Mouse (Mus musculus): Measurements from ENCODE around the gene Myo5c. TPM values are rescaled to one million over a fixed set of nuclear protein-coding genes. Genes with fewer than 3 reads are reported as not detected.

Myo5c gene
- polyA plus RNA-seq, 1 experiment from 2014 or later: 1.8 TPM

DNA sequence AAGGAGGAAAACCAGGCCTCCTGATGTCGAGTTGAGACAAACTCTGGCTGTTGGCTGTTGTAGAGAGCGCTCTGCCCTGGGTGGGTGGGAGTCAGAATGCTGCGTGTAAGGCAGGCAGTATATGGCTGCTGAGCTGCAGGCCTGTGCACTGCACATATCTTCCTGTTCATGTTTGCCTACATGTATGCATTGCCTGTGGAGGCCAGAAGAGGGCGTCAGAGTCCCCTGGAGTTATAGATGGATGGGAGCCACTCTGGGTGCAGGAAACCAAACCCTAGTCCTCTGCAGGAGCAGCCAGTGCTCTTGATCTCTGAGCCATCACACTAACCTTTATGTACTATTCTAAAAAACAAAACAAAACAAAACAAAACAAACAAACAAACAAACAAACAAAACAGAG lies 102.6 kb downstream of the Myo5c start:
- Histone ChIP-seq H3K27me3 (ENCODE audit: control insufficient read depth, insufficient read depth, low read length) (no peaks in the 10 kb centered on the region), H3K4me3 (ENCODE audit: control insufficient read depth in 1 of 2, insufficient read depth in 1 of 2, low read depth in 1 of 2, low read length in 2 of 2) (no peak overlapping the region), H3K4me2 (ENCODE audit: low read length) (no peak overlapping the region), H3K9ac (ENCODE audit: low read length) (no peak overlapping the region), H3K4me1 (ENCODE audit: control insufficient read depth in 2 of 2, insufficient read depth in 2 of 2, low read length in 2 of 2) (no peaks in the 10 kb centered on the region), H3K36me3 (ENCODE audit: control insufficient read depth, insufficient read depth, low read length) (peaks cover 95% of the 10 kb centered on the region), H3K27ac (replicated peaks in 1 of 2; ENCODE audit: control insufficient read depth in 1 of 2, insufficient read depth in 1 of 2, low read depth in 2 of 2, low read length in 2 of 2) (no peak overlapping the region), H3K9me3 (ENCODE audit: control insufficient read depth, low read length) (no peaks in the 10 kb centered on the region)
- WGBS: 78% methylated on average over 4 of the region's 4 CpGs
- ATAC-seq (ENCODE audit: insufficient number of reproducible peaks, insufficient read depth, low FRiP score, low read depth): no peak

GRCm38 (mm10) chr9:75338016-75338415 lies 106.2 kb downstream of the Myo5c start:
- 85% methylated on average over 6 of the region's 6 CpGs for WGBS
- H3K4me2 ChIP-seq (ENCODE audit: low read length): no peak overlapping the region
- H3K4me1 ChIP-seq (ENCODE audit: control insufficient read depth in 2 of 2, insufficient read depth in 2 of 2, low read length in 2 of 2): no peaks in the 10 kb centered on the region
- H3K4me3 ChIP-seq (ENCODE audit: control insufficient read depth in 1 of 2, insufficient read depth in 1 of 2, low read depth in 1 of 2, low read length in 2 of 2): no peak overlapping the region
- no peak overlapping the region for H3K27ac ChIP-seq (replicated peaks in 1 of 2; ENCODE audit: control insufficient read depth in 1 of 2, insufficient read depth in 1 of 2, low read depth in 2 of 2, low read length in 2 of 2)
- no peaks in the 10 kb centered on the region for H3K9me3 ChIP-seq (ENCODE audit: control insufficient read depth, low read length)
- H3K36me3 ChIP-seq (ENCODE audit: control insufficient read depth, insufficient read depth, low read length): peaks cover 89% of the 10 kb centered on the region
- no peak overlapping the region for H3K9ac ChIP-seq (ENCODE audit: low read length)
- no peaks in the 10 kb centered on the region for H3K27me3 ChIP-seq (ENCODE audit: control insufficient read depth, insufficient read depth, low read length)
- ATAC-seq (ENCODE audit: insufficient number of reproducible peaks, insufficient read depth, low FRiP score, low read depth): no peak

DNA sequence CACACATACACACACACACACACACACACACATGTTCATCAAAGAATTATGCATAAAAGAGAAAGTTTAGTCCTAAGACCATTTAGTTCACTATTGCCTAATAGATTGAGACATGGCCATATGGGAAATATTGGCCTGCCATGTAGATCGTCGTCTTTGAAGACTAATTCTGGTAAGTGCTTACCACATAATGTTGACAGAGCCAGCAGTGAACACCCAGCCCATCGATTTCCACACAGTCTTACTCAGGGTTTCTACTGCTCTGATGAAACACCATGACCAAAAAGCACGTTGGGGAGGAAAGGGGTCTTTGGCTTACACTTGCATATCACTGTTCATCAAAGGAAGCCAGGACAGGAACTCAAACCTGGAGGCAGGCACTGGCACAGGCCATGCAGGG lies 110.6 kb downstream of the Myo5c start:
- Histone ChIP-seq H3K4me1 (ENCODE audit: control insufficient read depth in 2 of 2, insufficient read depth in 2 of 2, low read length in 2 of 2) (no peaks in the 10 kb centered on the region), H3K9ac (ENCODE audit: low read length) (no peak overlapping the region), H3K4me3 (ENCODE audit: control insufficient read depth in 1 of 2, insufficient read depth in 1 of 2, low read depth in 1 of 2, low read length in 2 of 2) (no peak overlapping the region), H3K9me3 (ENCODE audit: control insufficient read depth, low read length) (no peaks in the 10 kb centered on the region), H3K36me3 (ENCODE audit: control insufficient read depth, insufficient read depth, low read length) (peaks cover 88% of the 10 kb centered on the region), H3K27me3 (ENCODE audit: control insufficient read depth, insufficient read depth, low read length) (no peaks in the 10 kb centered on the region), H3K4me2 (ENCODE audit: low read length) (no peak overlapping the region), H3K27ac (replicated peaks in 1 of 2; ENCODE audit: control insufficient read depth in 1 of 2, insufficient read depth in 1 of 2, low read depth in 2 of 2, low read length in 2 of 2) (no peak overlapping the region)
- 82% methylated on average over 4 of the region's 4 CpGs for WGBS
- no peak for ATAC-seq (ENCODE audit: insufficient number of reproducible peaks, insufficient read depth, low FRiP score, low read depth)

DNA sequence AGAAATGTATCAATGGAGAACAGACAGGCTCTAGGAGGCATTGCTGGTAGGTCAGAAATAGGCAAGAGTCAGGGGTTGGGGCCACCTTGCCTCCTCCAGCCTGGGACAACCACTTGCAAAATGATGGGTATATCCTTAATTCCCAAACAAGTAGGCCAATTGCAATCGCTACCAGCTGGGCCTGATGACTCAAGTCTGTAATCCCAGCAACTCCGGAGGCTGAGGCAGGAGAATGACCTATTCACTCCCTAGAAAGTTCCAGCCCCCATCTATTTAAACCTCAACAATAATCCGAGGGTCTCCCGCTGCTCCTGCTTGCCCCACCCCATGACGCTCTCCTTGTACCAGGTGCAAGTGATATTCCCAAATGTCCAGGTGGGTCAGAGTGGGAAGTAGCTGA lies 115.6 kb downstream of the Myo5c start, which contains the start of gene Bcl2l10:
Gene Bcl2l10 (plus strand): TSS at position 301 of the 400 bp plus-strand sequence.
- Histone ChIP-seq H3K27me3 (ENCODE audit: control insufficient read depth, insufficient read depth, low read length) (no peaks in the 10 kb centered on the region), H3K36me3 (ENCODE audit: control insufficient read depth, insufficient read depth, low read length) (peaks cover 50% of the 10 kb centered on the region), H3K4me2 (ENCODE audit: low read length) (no peak within 1 kb of the TSS), H3K4me3 (ENCODE audit: control insufficient read depth in 1 of 2, insufficient read depth in 1 of 2, low read depth in 1 of 2, low read length in 2 of 2) (no peak within 1 kb of the TSS), H3K9me3 (ENCODE audit: control insufficient read depth, low read length) (no peaks in the 10 kb centered on the region), H3K27ac (replicated peaks in 1 of 2; ENCODE audit: control insufficient read depth in 1 of 2, insufficient read depth in 1 of 2, low read depth in 2 of 2, low read length in 2 of 2) (no peak within 1 kb of the TSS), H3K4me1 (ENCODE audit: control insufficient read depth in 2 of 2, insufficient read depth in 2 of 2, low read length in 2 of 2) (peaks cover 3 to 11% of the 10 kb centered on the region in 2 experiments; a peak in 3 of 4 replicates), H3K9ac (ENCODE audit: low read length) (no peak within 1 kb of the TSS)
- WGBS: 89% methylated on average over 5 of the region's 5 CpGs
- ATAC-seq (ENCODE audit: insufficient number of reproducible peaks, insufficient read depth, low FRiP score, low read depth): no peak

GRCm38 (mm10) chr9:75348066-75348465 lies 116.2 kb downstream of the Myo5c start:
- Histone ChIP-seq H3K36me3 (ENCODE audit: control insufficient read depth, insufficient read depth, low read length) (peaks cover 44% of the 10 kb centered on the region), H3K4me1 (ENCODE audit: control insufficient read depth in 2 of 2, insufficient read depth in 2 of 2, low read length in 2 of 2) (peaks cover 3 to 11% of the 10 kb centered on the region in 2 experiments; a peak in 3 of 4 replicates), H3K27me3 (ENCODE audit: control insufficient read depth, insufficient read depth, low read length) (no peaks in the 10 kb centered on the region), H3K9ac (ENCODE audit: low read length) (no peak overlapping the region), H3K9me3 (ENCODE audit: control insufficient read depth, low read length) (no peaks in the 10 kb centered on the region), H3K4me3 (ENCODE audit: control insufficient read depth in 1 of 2, insufficient read depth in 1 of 2, low read depth in 1 of 2, low read length in 2 of 2) (no peak overlapping the region), H3K27ac (replicated peaks in 1 of 2; ENCODE audit: control insufficient read depth in 1 of 2, insufficient read depth in 1 of 2, low read depth in 2 of 2, low read length in 2 of 2) (no peak overlapping the region), H3K4me2 (ENCODE audit: low read length) (no peak overlapping the region)
- no peak for ATAC-seq (ENCODE audit: insufficient number of reproducible peaks, insufficient read depth, low FRiP score, low read depth)
- WGBS: 86% methylated on average over 17 of the region's 17 CpGs

DNA sequence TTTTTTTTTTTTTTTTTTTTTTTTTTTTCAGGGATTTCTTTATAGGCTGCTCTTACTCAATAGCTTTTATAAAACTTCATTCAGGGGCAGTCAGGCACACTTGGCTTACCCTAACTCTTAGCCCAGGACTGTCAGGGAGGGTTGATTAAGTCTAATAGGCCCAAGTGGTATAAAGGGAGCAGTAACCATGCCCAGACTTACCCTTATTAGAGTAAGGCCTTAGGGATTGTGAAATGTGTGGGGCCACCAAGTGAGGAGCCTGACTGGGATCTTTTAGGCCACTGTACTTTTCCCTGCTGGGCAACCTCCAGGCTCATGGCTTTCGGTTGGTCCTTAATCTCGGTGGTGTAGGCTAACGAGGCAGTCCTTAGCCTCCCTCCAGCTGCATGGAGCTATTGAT lies 116.8 kb downstream of the Myo5c start:
- no peak for ATAC-seq (ENCODE audit: insufficient number of reproducible peaks, insufficient read depth, low FRiP score, low read depth)
- Histone ChIP-seq H3K4me3 (ENCODE audit: control insufficient read depth in 1 of 2, insufficient read depth in 1 of 2, low read depth in 1 of 2, low read length in 2 of 2) (no peak overlapping the region), H3K4me1 (ENCODE audit: control insufficient read depth in 2 of 2, insufficient read depth in 2 of 2, low read length in 2 of 2) (peaks cover 3 to 11% of the 10 kb centered on the region in 2 experiments; a peak in 3 of 4 replicates), H3K9me3 (ENCODE audit: control insufficient read depth, low read length) (no peaks in the 10 kb centered on the region), H3K9ac (ENCODE audit: low read length) (no peak overlapping the region), H3K27ac (replicated peaks in 1 of 2; ENCODE audit: control insufficient read depth in 1 of 2, insufficient read depth in 1 of 2, low read depth in 2 of 2, low read length in 2 of 2) (no peak overlapping the region), H3K36me3 (ENCODE audit: control insufficient read depth, insufficient read depth, low read length) (peaks cover 38% of the 10 kb centered on the region), H3K27me3 (ENCODE audit: control insufficient read depth, insufficient read depth, low read length) (no peaks in the 10 kb centered on the region), H3K4me2 (ENCODE audit: low read length) (no peak overlapping the region)
- WGBS: 77% methylated on average over 3 of the region's 3 CpGs

DNA sequence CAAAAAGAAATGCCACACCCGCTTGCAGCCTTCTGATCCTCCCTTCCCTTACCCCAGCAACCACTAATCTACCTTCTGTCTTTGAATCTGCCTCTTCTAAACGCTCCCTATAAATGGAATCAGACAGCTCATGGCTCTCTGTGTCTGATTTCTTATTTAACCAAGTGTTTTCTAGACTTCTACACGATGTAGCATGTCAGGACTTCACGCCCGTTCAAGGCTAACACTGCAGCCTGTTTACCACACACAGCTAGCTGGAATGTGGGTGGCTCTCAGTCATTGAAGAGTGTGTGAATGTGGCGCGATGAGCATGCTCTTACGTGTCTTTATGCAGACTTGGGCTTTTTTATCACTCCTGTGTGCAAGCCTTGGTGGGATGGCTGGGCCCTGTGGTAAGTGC lies 121.3 kb downstream of the Myo5c start:
- H3K27me3 ChIP-seq (ENCODE audit: control insufficient read depth, insufficient read depth, low read length): no peaks in the 10 kb centered on the region
- ATAC-seq (ENCODE audit: insufficient number of reproducible peaks, insufficient read depth, low FRiP score, low read depth): no peak
- no peak overlapping the region for H3K27ac ChIP-seq (replicated peaks in 1 of 2; ENCODE audit: control insufficient read depth in 1 of 2, insufficient read depth in 1 of 2, low read depth in 2 of 2, low read length in 2 of 2)
- no peak overlapping the region for H3K4me3 ChIP-seq (ENCODE audit: control insufficient read depth in 1 of 2, insufficient read depth in 1 of 2, low read depth in 1 of 2, low read length in 2 of 2)
- H3K36me3 ChIP-seq (ENCODE audit: control insufficient read depth, insufficient read depth, low read length): no peaks in the 10 kb centered on the region
- 68% methylated on average over 8 of the region's 8 CpGs for WGBS
- no peaks in the 10 kb centered on the region for H3K9me3 ChIP-seq (ENCODE audit: control insufficient read depth, low read length)
- H3K9ac ChIP-seq (ENCODE audit: low read length): no peak overlapping the region
- H3K4me2 ChIP-seq (ENCODE audit: low read length): no peak overlapping the region
- peaks cover 3 to 11% of the 10 kb centered on the region in 2 experiments; a peak in 3 of 4 replicates for H3K4me1 ChIP-seq (ENCODE audit: control insufficient read depth in 2 of 2, insufficient read depth in 2 of 2, low read length in 2 of 2)

All from heart, embryonic 14.5 days (tissue).